Mouse (Mus musculus): ENCODE data around the gene Ercc2. TPM values are rescaled to one million over a fixed set of nuclear protein-coding genes. Genes with fewer than 3 reads are reported as not detected.

Gene Ercc2
- polyA plus RNA-seq, 1 experiment: 46.3 TPM

DNA sequence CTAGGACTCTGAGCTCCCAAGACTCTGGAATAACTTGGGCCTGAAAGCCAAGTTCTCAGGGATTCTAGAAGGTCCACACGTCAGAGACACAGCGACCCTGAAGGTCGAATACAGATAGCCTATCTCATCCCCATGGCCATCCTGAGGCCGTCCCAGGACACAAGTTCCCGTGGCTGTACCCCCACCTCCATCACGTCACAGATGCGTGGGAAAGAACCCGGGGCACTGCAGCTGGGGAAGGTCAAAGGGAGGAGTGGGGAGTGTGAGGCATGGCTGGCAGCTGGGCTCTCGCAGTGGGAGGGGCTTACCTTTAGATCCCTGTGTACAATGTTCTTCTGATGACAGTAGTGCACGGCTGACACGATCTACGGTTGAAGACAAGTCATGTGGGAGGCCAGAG is 63.0 kb downstream of the Ercc2 start:
- H3K27me3 ChIP-seq (ENCODE audit: control insufficient read depth, insufficient read depth, low read length): no peaks in the 10 kb centered on the region
- WGBS: 84% methylated on average over 12 of the region's 12 CpGs
- DNase-seq: no peak
- no peak overlapping the region for H3K4me3 ChIP-seq (replicated peaks; ENCODE audit: insufficient read depth, low read depth, low read length)
- H3K27ac ChIP-seq (ENCODE audit: insufficient read depth, low read length): no peak overlapping the region
- TF ChIP-seq CTCF (IDR thresholded peaks at IDR 0.05; ENCODE audit: borderline replicate concordance, insufficient read depth, low read depth, low read length) (no peak), POLR2A (IDR thresholded peaks at IDR 0.05; ENCODE audit: borderline replicate concordance, insufficient read depth, low read length) (no peak)
- peaks cover 4% of the 10 kb centered on the region for H3K4me1 ChIP-seq (ENCODE audit: control insufficient read depth, insufficient read depth, low read length)

Other genes with a start within 250 kb of the Ercc2 start
- 15.7 TPM in 2 replicates for gene Qpctl, start 232.7 kb upstream of the Ercc2 start, polyA plus RNA-seq (2012; rRNA removed)
- 87.1 and 88.8 TPM in 2 replicates for gene Snrpd2, start 232.3 kb upstream of the Ercc2 start, polyA plus RNA-seq (2012; rRNA removed)
- gene Gipr, start 215.9 kb upstream of the Ercc2 start, polyA plus RNA-seq (2012; rRNA removed): 1.9 and 2.6 TPM in 2 replicates
- 148 and 176 TPM in 2 replicates for gene Eml2, start 205.6 kb upstream of the Ercc2 start, polyA plus RNA-seq (2012; rRNA removed)
- 4.3 and 5.1 TPM in 2 replicates for gene Gpr4, start 169.5 kb upstream of the Ercc2 start, polyA plus RNA-seq (2012; rRNA removed)
- 39.1 and 40.1 TPM in 2 replicates for gene Opa3, start 153.7 kb upstream of the Ercc2 start, polyA plus RNA-seq (2012; rRNA removed)
- 30.8 and 32.9 TPM in 2 replicates for gene Vasp, start 110.2 kb upstream of the Ercc2 start, polyA plus RNA-seq (2012; rRNA removed)
- 1.1 and 2.0 TPM in 2 replicates for gene Ppm1n, start 101.9 kb upstream of the Ercc2 start, polyA plus RNA-seq (2012; rRNA removed)
- 96.9 and 101 TPM in 2 replicates for gene Rtn2, start 99.4 kb upstream of the Ercc2 start, polyA plus RNA-seq (2012; rRNA removed)
- gene Fosb, start 72.0 kb upstream of the Ercc2 start, polyA plus RNA-seq (2012; rRNA removed): 0.67 and 0.71 TPM in 2 replicates
- gene Ercc1, start 37.2 kb upstream of the Ercc2 start, polyA plus RNA-seq (2012; rRNA removed): 52.2 and 53.9 TPM in 2 replicates
- 12.6 and 12.7 TPM in 2 replicates for gene Cd3eap, start 22.5 kb upstream of the Ercc2 start, polyA plus RNA-seq (2012; rRNA removed)
- gene Ppp1r13l, start 22.3 kb upstream of the Ercc2 start, polyA plus RNA-seq (2012; rRNA removed): 4.1 and 4.8 TPM in 2 replicates
- 1.7 and 2.1 TPM in 2 replicates for gene Klc3, start 22.1 kb downstream of the Ercc2 start, polyA plus RNA-seq (2012; rRNA removed)
- gene Ckm, start 22.8 kb downstream of the Ercc2 start, polyA plus RNA-seq (2012; rRNA removed): 0.08 and 0.11 TPM in 2 replicates
- gene Mark4, start 76.8 kb downstream of the Ercc2 start, polyA plus RNA-seq (2012; rRNA removed): 50.3 and 52.8 TPM in 2 replicates
- 0.21 and 0.57 TPM in 2 replicates for gene Exoc3l2, start 81.3 kb downstream of the Ercc2 start, polyA plus RNA-seq (2012; rRNA removed)
- 8.6 and 9.2 TPM in 2 replicates for gene Bloc1s3, start 126.4 kb downstream of the Ercc2 start, polyA plus RNA-seq (2012; rRNA removed)
- gene Trappc6a, start 126.4 kb downstream of the Ercc2 start, polyA plus RNA-seq (2012; rRNA removed): 23.0 and 26.2 TPM in 2 replicates
- 1.3 and 1.8 TPM in 2 replicates for gene Nkpd1, start 135.8 kb downstream of the Ercc2 start, polyA plus RNA-seq (2012; rRNA removed)
- gene Ppp1r37, start 181.1 kb downstream of the Ercc2 start, polyA plus RNA-seq (2012; rRNA removed): 134 and 136 TPM in 2 replicates
- gene Zfp296, start 195.3 kb downstream of the Ercc2 start, polyA plus RNA-seq (2012; rRNA removed): 3.4 and 4.0 TPM in 2 replicates
- 86.1 and 87.2 TPM in 2 replicates for gene Gemin7, start 195.6 kb downstream of the Ercc2 start, polyA plus RNA-seq (2012; rRNA removed)
- gene Clasrp, start 222.5 kb downstream of the Ercc2 start, polyA plus RNA-seq (2012; rRNA removed): 151 and 152 TPM in 2 replicates
- 4.7 and 5.8 TPM in 2 replicates for gene Relb, start 247.4 kb downstream of the Ercc2 start, polyA plus RNA-seq (2012; rRNA removed)

All from cerebellum, adult 2 months (tissue).